Mouse (Mus musculus) neural tube, embryonic 10.5 days (tissue): ENCODE data around the gene Arap1.

Source experiments
- DNase-seq: peaks from one replicate; pipeline ENCODE4 v3.0.0-alpha.2; 2017; ENCODE audit warnings: low spot score; ENCODE audit errors: extremely low spot score

Arap1 gene

DNA sequence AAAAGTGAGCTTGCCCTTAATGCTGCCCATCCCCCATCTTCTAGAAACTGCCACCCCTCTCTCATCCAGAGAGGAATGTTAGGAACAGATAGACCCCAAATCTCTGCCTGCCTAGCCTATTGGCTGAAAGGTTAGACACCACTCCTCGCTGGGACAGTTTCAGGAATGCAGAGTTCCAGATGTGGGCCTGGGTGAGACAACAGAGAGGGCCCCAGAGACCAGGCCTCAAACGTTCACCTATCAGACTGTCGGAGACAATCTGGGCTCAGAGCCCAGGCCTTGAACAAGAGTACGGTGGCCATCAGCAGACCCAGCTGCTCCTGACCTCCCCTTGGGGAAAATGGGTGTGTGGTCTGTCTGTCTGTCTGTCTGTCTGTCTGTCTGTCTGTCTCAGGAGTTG lies 45.1 kb downstream of the Arap1 start:
- no peak for DNase-seq

DNA sequence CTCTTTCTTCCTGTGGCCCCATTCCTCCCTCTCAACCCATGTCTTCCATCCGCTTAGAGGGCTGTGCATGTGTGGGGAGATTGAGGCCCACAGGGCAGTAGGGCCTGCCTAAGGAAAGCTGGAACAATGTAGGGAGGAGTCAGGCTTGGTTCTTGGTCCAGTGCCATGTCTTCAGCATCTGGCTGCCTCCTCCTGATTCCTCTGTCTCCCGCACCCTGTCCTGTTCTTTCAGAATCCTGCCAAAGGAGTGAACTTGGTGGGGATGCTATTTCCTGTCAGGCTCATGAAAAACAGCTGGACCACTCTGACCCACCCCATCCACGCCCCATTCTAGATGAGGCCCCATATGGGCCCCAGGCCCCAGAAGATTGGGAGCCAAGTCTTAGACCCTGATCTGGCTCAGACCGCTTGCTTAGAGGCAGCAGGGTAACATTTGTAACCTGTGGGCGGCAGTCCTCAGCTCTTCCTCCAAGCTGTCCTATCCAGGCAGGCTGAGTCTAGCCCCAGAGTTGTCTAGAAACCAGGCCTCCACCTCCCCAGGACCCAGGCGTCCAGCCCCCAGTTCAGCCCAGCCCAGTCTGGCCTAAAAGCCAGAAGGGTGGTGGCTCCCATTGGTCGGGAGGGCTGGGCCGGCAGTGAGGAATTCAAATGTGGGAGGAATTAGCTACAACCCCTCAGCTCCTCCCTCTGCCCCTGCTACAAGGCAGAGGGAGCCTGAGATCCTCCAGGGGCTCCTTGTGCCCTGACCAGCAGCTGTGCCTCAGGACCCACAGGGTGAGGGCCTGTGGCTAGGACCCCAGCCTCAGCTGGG lies 46.0 kb downstream of the Arap1 start:
- DNase-seq, result peak; percentile 43

DNA sequence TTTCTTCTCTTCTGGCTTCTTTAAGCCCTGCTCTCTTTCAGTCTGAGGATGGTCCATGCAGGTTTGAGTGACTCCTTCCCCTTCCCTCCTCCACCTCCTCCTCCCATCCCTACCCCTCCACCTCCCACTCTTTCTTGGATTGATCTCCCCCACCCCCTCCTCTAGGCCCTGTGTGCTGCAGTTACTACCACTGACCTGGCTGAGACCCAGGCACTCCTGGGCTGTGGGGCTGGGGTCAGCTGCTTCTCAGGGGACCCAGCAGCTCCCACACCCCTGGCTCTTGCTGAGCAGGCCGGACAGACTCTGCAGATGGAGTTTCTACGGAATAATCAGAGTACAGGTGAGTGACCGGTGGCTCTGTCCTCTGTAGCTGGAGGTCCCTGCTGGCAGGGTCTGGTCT lies 46.7 kb downstream of the Arap1 start:
- DNase-seq, result no peak

DNA sequence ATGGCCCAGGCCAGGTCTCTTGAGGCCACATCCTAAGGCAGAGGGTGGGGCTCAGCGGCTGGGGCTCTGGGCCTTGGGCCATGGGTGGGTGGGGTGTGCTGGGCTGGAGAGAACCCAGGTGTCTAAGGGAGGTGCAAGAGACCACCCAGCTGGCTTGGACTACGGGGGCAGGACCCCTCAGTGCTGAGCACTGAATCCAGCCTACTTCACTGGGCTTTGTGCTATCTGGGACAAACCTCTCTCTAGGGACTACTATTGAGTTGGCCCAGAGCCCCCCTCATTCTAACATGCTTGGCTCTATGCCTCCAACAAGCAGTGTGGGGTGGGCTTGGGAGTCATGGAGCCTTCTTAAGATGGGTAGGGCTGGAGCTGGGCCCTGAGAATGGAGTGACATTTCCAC lies 47.6 kb downstream of the Arap1 start:
- no peak for DNase-seq

DNA sequence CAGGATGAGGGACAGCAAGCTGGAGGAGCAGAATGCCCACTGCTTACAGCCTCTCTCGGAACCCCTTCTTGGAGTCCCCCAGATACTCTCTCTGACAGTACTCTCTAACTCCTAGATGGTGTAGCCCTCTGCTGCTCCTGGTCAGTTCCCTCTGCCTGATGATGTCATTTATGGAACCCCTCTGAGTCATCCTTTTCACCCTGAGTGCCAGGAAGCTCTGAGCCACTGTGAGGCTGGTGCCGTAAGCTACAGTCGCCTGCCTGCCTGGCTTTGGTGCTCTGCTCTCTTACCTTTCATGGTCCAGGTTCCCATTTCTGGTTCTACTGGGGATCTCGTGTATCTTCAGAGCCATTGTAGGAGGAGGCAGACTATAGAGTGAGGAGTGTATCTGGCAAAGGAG lies 49.3 kb downstream of the Arap1 start:
- DNase-seq, result no peak

DNA sequence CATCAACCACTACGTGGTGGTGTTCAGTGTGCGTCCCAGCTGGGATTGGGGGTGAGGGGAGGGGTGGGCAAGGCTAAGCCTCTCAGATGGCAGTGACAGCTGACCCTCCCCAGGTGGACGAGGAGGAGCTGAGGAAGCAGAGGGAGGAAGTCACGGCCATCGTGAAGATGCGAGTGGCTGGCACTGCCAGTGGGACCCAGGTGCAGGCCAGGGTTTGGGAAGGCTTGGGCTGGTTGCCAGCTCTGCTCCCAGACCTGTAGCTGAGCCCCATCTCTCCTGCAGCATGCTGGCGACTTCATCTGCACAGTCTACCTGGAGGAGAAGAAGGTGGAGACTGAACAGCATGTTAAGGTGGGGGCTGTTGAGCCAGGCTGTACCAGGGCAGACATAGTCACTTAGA lies 53.6 kb downstream of the Arap1 start:
- DNase-seq, result no peak

DNA sequence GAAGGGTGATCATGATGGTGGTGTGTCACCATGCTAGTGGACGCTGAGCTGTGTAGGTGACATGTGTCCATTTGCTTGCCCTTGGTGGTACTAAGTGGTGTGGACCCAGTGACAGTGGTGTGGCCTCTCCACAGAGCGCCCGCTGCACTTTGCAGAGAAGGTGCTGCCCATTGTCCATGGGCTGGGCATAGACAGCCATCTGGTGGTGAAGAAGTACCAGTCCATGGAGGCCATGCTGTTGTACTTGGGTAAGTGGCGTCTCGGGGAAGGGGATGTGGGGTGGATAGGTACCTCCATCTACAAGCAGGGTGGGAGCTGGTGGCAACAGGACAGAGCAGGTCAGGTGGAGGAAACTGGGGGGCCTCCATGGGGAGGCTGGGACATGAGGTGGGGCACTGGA lies 56.0 kb downstream of the Arap1 start:
- no peak for DNase-seq

DNA sequence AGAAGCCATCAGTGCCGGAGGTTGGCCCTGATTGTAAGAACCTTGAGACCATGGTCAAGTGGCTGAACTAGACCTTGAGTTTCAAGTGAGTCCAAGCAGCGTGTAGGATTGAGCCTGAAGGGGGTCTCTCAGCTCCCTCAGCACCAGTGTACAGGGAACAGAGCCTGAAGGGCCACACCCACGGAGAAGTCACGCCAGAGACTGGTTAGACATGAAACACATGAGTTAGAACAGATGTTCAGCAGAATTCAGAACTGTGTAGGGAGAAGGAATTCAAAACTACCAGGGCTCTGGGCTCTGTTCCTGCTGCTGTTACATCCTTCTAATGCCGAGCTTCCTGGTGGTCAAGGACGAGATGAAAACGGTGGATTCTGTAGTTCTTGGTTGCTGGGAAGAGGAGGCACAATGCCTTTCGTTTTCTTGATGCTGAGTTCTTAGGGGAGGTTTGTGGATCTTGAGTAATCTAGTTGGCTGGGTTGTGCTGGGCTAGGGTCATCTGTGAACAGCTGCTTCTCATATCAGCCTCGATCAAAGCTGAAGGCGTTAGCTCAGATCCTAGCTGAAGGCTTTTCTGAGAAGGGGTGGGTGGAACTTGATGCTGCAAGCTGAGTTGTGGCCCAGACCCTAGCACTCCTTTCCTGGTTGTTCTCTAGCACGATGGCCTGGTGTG lies 62.5 kb downstream of the Arap1 start, which contains the start of gene Gm45837:
Gene Gm45837 (plus strand): TSS at position 620 of the 670 bp plus-strand sequence.
- DNase-seq, result no peak

DNA sequence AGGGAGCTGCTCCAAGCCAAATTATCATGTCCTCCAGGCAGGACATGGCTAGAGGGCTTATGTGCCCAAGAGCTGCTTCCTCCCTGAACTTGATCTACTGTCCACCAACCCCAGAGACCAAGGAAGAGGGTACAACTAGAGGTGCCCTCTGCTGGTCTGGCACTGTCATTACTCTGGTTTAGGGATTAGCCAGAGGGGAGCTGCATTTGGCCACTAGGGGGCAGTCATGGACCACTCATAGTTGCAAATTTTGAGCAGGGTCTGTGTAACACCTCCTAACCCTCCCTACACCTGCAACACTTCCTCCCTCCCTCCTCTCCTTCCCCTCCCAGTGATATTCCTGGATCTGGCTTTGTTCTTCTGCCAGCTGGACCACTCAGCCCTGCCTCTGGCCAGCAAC lies 64.9 kb downstream of the Arap1 start:
- DNase-seq, result peak; percentile 88

DNA sequence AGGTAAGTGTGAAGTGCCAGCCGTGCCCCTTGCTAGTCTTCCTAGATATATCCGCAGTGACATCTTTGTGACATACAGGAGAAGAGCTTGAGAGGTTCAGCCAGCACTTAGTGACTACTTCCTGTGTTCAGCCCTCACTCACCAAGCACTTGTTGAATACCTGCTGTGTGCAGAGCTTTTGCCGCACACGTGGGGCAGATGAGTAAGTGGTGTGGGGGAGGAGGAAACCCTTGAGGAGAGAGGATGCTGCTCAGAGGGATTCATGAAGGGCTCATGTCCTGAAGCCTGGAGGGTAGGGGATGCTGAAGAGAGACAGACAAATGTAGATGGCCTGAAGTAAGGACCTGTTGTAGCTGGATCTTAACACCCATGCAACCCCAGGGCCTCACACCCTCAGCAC lies 66.3 kb downstream of the Arap1 start:
- DNase-seq, result no peak

DNA sequence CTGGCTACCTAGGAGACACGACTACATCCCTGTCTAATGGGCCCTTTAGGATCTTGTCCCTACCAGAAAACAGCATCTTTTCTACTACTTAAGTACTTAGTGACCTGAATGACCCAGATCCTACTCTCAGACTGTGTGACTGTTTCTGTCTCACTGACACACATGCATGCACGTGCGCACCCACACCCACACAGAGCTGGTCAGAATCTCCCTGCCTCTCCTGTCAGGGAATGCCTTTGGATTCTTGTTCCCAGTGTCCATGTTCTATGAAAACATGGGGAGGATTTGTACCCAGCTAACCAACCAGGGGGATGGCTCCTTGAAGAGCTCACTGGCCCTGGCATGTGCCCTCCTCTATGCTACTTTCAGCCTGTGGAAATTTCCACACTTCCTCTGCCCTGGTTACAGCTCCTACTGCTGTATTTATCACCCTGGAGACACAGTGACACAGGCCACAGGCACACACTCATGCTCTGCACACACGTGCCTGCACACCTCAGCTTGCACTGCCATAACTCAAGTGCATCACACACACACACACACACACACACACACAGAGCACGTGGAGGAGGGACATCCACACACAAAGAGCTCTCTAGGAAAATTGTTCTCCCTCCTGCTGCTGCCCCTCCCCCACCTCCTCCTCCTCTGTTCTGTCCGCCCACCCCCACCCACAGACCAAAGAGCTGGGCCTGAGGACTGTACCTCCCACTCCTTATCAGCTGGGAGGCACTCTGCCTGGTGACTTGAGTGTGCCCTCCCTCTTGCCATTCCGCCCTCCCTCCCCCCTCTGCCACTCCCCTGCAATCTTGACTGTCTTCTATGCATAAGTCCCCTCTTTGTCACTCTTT lies 67.0 kb downstream of the Arap1 start:
- DNase-seq, result no peak

DNA sequence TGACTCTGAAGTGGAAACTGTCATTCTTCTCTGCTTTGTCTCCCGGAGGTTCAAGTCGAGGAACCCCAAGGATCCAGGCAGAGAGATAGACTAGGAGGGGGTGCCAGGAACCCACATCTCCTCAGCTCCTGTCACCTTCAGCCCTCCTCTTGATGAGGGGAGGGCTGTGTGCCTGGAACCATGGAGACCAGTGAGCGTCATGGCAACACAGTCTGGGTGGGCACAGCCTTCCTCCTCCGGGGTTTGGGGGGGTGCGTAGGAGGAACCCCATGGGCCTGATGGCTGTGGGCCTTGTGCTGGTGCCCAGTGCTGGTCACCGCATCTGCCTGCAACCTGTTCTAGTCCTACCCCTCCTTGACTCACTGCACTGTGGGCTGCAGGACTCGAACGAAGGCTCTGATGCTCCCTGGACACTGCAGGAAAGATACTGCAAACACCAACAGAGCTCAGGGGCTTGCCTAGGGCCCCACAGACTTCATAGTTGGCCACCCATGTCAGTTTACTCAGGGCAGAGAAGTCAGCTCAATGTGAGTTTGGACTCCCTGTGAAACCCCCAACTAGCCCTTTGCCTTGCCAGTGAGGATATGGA lies 67.7 kb downstream of the Arap1 start:
- DNase-seq, result no peak

DNA sequence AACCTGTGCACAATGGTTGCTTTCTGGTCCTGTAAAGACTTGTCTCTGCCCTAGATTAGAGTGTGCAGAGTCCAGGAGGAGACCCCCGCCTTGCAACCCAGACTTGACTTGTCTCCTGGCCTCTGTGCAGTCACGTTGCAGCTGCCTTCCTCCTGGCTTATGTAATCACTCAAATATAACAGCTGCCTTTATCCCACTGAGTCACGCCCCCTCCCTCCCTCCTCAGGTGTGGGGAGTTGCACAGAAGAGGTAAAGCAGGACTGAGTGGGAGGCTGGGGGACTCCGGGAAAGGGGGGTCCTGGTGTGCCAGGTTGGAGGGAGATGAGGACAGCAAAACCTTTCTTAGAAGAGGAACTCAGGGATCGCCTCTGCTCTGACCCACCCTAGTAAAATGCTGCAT lies 68.5 kb downstream of the Arap1 start:
- DNase-seq, result no peak

DNA sequence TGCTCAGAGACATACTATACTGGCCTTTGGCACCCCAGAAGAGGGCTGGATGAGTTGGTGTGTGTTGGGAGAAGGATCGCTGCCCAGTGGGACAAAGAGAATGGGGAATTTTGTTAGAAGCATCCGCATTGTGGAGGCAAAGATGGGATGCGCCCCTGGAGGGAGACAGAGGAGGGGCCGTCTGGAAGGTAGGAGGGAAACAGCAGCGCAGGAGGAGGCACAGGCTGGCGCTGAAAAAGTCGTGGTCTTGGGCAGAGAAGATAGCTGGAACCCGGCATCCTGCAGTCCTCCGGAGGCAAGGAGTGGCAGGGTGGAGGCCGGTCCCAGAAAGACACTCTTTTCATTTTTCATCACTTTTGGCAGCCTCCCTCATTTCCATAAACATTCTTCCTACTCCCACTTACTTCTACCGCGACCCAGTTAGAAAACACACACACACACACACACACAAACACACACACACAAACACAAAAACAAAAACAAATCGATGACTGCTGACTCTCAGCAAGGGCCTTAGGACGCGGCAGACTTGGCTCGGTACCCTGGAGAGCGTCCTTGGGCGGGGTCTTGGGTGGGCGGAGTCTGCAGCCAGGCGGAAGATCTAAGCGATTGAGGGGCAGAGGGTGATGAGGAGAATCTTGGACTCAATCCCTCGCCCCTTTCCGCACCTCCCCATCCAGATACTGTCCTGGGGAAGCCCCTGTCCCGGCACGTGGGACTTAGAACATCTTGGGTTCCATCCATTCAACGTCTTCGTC lies 71.3 kb downstream of the Arap1 start:
- peak; percentile 37 for DNase-seq

DNA sequence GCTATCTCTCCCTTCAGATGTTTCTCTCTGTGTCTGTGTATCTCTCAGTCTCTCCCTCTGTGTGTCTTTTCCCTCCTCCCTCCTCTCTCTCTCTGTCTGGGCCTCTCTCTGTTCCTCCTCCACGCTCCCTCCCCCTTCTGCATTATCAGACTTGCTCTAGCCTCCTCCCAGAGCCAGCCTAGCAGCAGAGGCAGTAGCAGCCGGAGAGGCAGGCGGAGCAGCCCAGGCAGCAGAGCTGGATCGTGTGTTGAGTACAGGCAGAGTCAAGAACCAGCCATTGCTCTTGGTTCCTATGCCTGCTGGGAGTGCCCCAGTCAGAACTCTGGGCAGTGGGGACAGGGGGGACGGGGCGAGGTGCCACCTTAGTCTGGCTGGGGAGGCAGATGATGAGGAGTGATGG lies 73.7 kb downstream of the Arap1 start, which contains the start of gene Pde2a:
Gene Pde2a (plus strand): TSS at position 163 of the 400 bp plus-strand sequence.
- no peak for DNase-seq

DNA sequence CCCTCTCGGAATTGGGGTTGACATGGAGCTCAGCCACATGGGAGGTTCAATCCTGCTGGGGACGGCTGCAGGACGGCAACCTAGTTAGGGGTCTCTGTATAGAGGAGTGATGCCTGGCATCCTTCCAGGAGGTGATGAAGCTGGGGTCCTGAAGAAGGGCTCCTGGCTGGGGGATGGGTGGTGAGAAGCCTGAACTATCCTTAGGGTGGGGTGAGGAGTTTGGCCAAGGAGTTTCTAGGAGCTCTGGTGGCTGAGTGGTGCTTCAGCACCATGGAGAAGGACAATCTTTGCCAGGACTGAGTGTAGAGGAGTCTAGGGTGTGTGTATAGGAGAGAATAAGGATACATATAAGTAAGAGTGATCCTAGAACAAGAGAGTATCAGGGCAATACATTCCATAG lies 74.2 kb downstream of the Arap1 start:
- DNase-seq, result no peak

DNA sequence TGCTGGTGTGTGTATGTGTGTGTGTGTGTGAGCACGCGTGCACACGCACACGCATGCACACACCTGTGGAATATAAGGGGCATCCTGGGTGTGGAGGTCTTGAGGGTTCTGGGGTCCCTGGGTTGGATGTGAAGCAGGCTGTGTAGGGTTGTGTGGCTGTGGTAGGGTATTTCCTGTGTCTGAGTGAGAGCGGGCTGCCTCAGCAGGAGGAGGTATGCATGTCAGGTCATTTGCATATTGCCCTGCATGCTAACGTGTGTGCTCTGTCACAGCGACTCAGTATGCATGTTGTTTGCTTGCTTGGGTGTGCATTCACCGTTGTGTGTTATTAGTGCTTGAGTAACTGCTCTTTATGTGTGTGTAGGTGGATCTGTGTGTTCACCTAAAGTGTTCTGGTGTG lies 74.8 kb downstream of the Arap1 start:
- DNase-seq, result no peak

DNA sequence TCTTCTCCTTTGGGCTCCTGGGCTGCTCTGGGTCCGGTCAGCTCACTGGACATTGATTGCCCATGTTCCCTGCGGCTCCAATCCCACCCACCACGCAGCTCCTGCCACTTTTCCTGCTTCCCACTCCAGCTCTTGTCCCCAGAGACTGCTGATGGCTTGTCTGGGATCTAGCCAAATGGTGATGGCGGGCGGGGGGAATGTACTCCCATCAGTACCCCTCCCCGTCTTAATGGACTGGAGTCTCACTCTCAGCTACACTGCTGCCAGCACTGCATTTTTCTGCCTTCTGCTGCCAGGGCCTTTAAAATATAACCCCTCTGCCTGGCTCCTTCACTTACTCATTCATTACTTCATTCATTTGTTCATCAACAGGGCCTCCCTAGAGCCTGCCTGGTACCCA lies 76.1 kb downstream of the Arap1 start:
- no peak for DNase-seq

DNA sequence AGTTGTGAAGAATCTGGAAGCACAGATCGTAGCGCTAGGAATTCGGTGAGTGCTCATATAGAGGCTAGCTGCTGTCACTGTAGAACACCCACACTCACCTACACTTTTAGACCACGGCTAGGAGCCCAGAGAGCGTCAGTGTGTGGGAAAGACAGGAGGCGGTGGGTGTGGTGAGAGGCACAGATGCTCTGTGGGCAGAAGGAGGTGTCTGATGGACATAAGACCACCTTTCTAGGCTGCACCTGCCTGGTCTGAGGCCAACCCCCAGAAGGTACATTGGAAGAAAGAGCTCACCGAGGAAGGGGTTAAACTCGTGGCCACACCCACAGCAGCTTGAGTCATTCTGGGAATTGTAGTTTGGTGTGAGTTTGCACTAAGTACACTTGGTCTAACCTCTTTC lies 78.8 kb downstream of the Arap1 start:
- DNase-seq, result no peak

DNA sequence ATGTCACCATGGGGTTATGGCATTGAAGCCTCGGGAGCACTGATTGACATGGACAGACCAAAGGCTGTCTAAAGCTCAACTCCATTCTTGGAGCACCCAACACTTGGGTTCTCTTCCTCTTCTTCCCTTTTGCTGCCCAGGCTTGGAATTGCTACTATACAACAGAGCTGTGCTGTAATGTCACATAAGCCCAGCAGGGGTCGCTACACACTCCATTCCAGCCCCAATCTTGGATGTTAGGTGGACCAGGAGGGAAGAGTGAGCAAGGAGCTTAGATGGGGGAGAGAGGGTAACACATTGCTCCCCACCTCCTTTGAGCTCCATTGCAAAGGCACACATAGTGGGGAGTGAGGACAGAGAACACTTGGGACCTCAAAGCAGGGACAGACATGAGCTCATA lies 79.9 kb downstream of the Arap1 start:
- DNase-seq, result peak; percentile 59

DNA sequence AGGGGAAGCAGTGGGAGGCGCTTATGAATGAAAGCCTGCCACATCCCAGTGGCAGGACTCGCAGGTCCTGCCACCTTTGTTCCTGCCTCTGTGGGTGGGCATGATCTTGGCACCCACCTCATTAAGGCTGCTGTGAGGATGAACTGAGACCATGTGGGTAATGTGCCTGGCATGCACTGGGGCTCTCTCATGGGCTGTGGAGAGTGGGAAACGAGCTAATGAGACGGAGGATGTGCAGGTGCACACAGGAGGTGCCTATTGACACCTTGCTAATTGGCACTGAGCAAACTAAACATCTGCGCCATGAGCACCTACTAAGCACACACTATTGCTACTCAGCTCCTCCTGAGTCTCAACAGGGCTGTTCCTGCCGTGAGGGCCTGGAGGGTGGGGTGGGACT lies 87.2 kb downstream of the Arap1 start:
- no peak for DNase-seq
